Comparison of ENCODE assay signal across 12 mouse cellular contexts in genomic region chr11:107584660-107585451, GRCm38 (mm10). TPM values are rescaled to one million over a fixed set of nuclear protein-coding genes. Genes with fewer than 3 reads are reported as not detected.
A peak's percentile ranks its signal among the peaks of the same experiment; 100 is the strongest.
DNase-seq lines count a peak whose midpoint lies in the region; ATAC-seq lines count a peak whose summit lies in the region.
"Had no signal": no experiment of that assay in that cellular context is flagged by ENCODE, and none has a peak within 500 bp of the region (broad histone marks: within the 10 kb centered on the region; RNA-seq: fewer than 3 reads in every experiment).

No protein-coding gene starts in this region.

- peak; percentile 96 for ATAC-seq in common myeloid progenitor, adult 5-6 weeks (replicated peaks; ENCODE audit: low read depth, poor library complexity, severe bottlenecking)
- ATAC-seq: intestine, postnatal 0 days had no signal

- peak; percentile 30 for DNase-seq in embryo, embryonic 10.5 days (ENCODE audit: low spot score)
- DNase-seq in embryo, embryonic 9.5 days (ENCODE audit: extremely low spot score), result no peak
- DNase-seq in kidney, postnatal 10 days, result peak; percentile 53
- no peak for DNase-seq in kidney, adult 18-20 months
- peak; percentile 85 for DNase-seq in thymus, postnatal 0 days (ENCODE audit: low spot score)
- DNase-seq in frontal cortex, postnatal 14 days (ENCODE audit: low spot score in 2 of 2), result no peak
- DNase-seq in ovary, adult 18-20 months (ENCODE audit: low spot score), result no peak
- DNase-seq: adrenal gland, adult 8-10 months; gastrocnemius, postnatal 14 days; right cerebral cortex, postnatal 4 days had no signal

RNA-seq across cellular contexts. Expression of gene Helz, which starts 37.1 kb away (rescaled TPM):
- total RNA-seq in common myeloid progenitor, adult 5-6 weeks (2017), result 18.1 and 35.9 TPM in 2 replicates
- polyA plus RNA-seq in thymus, postnatal 0 days (2015; fragmentation: Nextera tagmentation; extraction: Ambion mirVana), result 20.5 and 24.1 TPM in 2 replicates

Comparison
In these comparisons a context has a peak if more than half of its experiments do, and no peak if none do; other contexts are left out.
1. DNase-seq: peak in embryo, embryonic 10.5 days (single experiment), kidney, postnatal 10 days (single experiment) and thymus, postnatal 0 days (single experiment); none in embryo, embryonic 9.5 days (single experiment), kidney, adult 18-20 months (single experiment), frontal cortex, postnatal 14 days (0 of 2) and ovary, adult 18-20 months (single experiment).